Mouse (Mus musculus): ENCODE data around the gene Epb41l1. TPM values are rescaled to one million over a fixed set of nuclear protein-coding genes. Genes with fewer than 3 reads are reported as not detected.

Epb41l1 gene
- polyA plus RNA-seq, 1 experiment: 99.5 TPM

DNA sequence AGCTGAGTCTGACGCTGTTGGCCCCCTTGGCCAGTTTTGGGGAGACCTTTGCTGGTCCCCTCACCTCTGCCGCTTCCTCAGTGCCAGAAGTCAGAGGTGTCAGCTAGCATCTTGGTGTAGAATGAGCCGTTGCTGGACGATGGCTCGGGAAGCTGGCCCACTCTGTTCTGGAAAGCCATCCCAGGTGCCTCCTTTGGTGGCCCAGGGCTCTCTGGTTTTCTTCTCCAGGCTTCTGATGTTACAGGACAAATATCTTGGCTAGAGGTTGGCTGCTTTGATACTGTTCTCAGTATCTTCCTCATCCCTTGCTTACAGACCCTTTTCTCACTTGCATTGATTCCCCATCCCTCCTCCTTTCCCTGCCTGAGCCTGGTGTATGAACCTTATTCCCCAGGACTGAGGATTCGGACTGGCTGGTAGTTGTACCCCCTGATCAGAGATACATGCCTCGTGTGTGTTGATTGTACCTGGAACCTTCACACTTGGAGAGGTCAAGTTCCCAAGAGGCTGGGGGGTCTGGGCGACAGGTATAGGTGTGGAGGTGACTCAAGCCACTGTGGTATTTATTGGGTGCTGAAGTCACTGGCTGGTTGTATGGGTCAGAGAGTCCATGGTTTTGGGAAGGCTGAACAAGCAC is 55.5 kb downstream of the Epb41l1 start:
- TF ChIP-seq CTCF (IDR thresholded peaks at IDR 0.05; ENCODE audit: borderline replicate concordance, extremely low read depth, insufficient read depth, insufficient read length): no peak
- no peak for TF ChIP-seq POLR2A (IDR thresholded peaks at IDR 0.05; ENCODE audit: borderline replicate concordance, extremely low read depth, insufficient read depth, insufficient read length, poor library complexity, severe bottlenecking)
- DNase-seq (ENCODE audit: low read depth): no peak

- DNase-seq (ENCODE audit: low read depth): peak; percentile 34
Measured at GRCm38 (mm10) chr2:156476748-156477151, 56.0 kb downstream of the Epb41l1 start.

GRCm38 (mm10) chr2:156478046-156478690 is 57.5 kb downstream of the Epb41l1 start:
- DNase-seq (ENCODE audit: low read depth): no peak
- TF ChIP-seq CTCF (IDR thresholded peaks at IDR 0.05; ENCODE audit: borderline replicate concordance, extremely low read depth, insufficient read depth, insufficient read length): no peak
- TF ChIP-seq POLR2A (IDR thresholded peaks at IDR 0.05; ENCODE audit: borderline replicate concordance, extremely low read depth, insufficient read depth, insufficient read length, poor library complexity, severe bottlenecking): no peak

More at GRCm38 (mm10) chr2:156476748-156477151, 56.0 kb downstream of the Epb41l1 start:
- no peak for TF ChIP-seq POLR2A (IDR thresholded peaks at IDR 0.05; ENCODE audit: borderline replicate concordance, extremely low read depth, insufficient read depth, insufficient read length, poor library complexity, severe bottlenecking)
- TF ChIP-seq CTCF (IDR thresholded peaks at IDR 0.05; ENCODE audit: borderline replicate concordance, extremely low read depth, insufficient read depth, insufficient read length): no peak

DNA sequence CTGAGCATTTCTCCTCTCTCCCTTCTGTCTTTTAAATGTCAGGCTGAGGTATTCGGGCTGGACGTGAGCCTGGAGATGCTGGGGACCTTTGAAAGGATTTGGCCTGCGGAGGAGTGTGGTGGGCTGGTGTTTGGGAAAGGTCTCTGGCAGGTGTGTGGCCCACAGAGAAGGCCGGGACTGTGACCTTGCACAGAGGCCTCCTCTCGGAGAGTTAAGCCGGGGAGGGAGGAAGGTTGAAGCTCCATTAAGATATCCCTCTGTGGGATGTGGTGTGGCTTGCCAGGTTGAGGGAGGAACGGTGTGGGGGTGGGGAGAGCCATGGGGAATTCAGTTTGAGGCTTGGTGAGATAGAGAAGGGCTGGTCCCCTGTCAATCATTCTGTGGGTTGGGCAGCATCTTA is 59.1 kb downstream of the Epb41l1 start:
- TF ChIP-seq CTCF (IDR thresholded peaks at IDR 0.05; ENCODE audit: borderline replicate concordance, extremely low read depth, insufficient read depth, insufficient read length): no peak
- no peak for TF ChIP-seq POLR2A (IDR thresholded peaks at IDR 0.05; ENCODE audit: borderline replicate concordance, extremely low read depth, insufficient read depth, insufficient read length, poor library complexity, severe bottlenecking)
- DNase-seq (ENCODE audit: low read depth): peak; percentile 19

- TF ChIP-seq POLR2A (IDR thresholded peaks at IDR 0.05; ENCODE audit: borderline replicate concordance, extremely low read depth, insufficient read depth, insufficient read length, poor library complexity, severe bottlenecking) (no peak), CTCF (IDR thresholded peaks at IDR 0.05; ENCODE audit: borderline replicate concordance, extremely low read depth, insufficient read depth, insufficient read length) (no peak)
- no peak for DNase-seq (ENCODE audit: low read depth)
Measured at GRCm38 (mm10) chr2:156480267-156480666, 59.6 kb downstream of the Epb41l1 start.

DNA sequence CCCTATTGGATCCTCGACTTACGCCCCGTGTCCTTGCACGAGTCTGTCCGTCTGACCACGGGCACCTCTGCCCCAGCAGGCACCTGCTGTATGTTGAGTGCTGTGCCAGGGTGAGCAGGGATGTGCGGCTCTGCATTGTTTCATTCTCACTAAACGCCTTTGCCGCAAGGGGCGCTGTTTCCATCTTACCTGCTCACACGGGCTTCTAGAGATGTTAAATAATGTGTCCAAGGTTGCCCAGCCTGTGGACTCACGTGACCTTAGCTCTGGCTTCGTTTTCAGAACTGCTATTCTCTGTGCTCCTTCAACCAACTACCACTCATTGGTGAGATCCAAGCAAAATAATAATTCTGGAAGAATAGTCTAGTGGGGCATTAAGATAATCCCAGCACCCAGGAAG is 61.6 kb downstream of the Epb41l1 start:
- peak; percentile 42 for DNase-seq (ENCODE audit: low read depth)
- TF ChIP-seq CTCF (IDR thresholded peaks at IDR 0.05; ENCODE audit: borderline replicate concordance, extremely low read depth, insufficient read depth, insufficient read length) (peak; percentile 70), POLR2A (IDR thresholded peaks at IDR 0.05; ENCODE audit: borderline replicate concordance, extremely low read depth, insufficient read depth, insufficient read length, poor library complexity, severe bottlenecking) (no peak)

DNA sequence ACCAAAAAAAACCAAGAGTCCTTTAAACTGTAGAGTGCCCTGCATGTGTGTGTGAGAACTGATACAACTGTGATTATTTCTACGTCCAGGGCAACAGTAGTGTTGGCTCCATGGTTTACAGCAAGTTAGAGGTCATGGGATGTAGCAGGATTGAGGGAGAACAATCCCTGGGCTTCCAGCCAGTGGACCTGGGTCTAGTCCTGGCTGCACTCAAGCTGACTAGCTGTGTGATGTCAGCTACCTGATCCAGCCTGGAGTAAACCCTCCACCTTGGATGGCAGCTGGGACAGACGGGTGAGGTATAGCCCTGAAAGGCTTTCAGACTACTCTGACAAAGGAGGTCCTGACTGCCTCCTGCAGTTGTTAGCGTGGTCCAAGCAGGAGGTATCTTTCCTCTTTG is 62.1 kb downstream of the Epb41l1 start:
- DNase-seq (ENCODE audit: low read depth): no peak
- no peak for TF ChIP-seq CTCF (IDR thresholded peaks at IDR 0.05; ENCODE audit: borderline replicate concordance, extremely low read depth, insufficient read depth, insufficient read length)
- no peak for TF ChIP-seq POLR2A (IDR thresholded peaks at IDR 0.05; ENCODE audit: borderline replicate concordance, extremely low read depth, insufficient read depth, insufficient read length, poor library complexity, severe bottlenecking)

- TF ChIP-seq CTCF (IDR thresholded peaks at IDR 0.05; ENCODE audit: borderline replicate concordance, extremely low read depth, insufficient read depth, insufficient read length) (no peak), POLR2A (IDR thresholded peaks at IDR 0.05; ENCODE audit: borderline replicate concordance, extremely low read depth, insufficient read depth, insufficient read length, poor library complexity, severe bottlenecking) (no peak)
- no peak for DNase-seq (ENCODE audit: low read depth)
Measured at GRCm38 (mm10) chr2:156483204-156483603, 62.5 kb downstream of the Epb41l1 start.

DNA sequence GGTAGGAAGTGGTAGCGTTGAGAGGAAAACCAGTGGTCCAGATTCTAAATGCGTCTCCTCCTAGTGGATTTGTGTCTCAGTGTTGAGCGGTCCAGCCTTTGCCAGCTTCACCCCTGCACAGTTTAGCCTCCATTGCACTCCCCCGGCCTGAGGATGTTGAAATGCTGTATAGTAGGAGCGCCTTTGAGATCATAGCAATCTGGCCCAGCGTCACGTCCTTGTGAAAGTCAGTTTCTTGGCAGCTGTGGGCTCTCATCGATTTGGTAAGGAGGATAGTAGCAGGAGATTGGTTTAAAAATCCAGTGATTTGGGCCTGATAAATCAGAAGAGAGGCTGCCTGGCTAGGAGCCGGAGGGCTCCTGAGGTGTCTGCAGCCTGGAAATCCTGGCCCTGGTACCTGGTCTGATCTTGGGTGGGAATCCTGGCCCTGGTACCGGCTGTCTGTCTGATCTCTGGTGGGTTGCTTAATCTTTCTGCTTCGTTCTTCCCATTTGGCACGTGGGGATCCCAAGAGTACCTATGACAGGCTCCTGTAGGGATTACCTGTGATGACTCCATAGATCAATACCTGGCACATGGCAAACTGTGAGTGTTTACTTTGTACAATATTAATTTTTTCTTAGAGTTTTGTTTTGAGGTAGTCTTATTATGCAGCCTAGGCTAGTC is 65.5 kb downstream of the Epb41l1 start:
- TF ChIP-seq POLR2A (IDR thresholded peaks at IDR 0.05; ENCODE audit: borderline replicate concordance, extremely low read depth, insufficient read depth, insufficient read length, poor library complexity, severe bottlenecking) (no peak), CTCF (IDR thresholded peaks at IDR 0.05; ENCODE audit: borderline replicate concordance, extremely low read depth, insufficient read depth, insufficient read length) (no peak)
- DNase-seq (ENCODE audit: low read depth): no peak

DNA sequence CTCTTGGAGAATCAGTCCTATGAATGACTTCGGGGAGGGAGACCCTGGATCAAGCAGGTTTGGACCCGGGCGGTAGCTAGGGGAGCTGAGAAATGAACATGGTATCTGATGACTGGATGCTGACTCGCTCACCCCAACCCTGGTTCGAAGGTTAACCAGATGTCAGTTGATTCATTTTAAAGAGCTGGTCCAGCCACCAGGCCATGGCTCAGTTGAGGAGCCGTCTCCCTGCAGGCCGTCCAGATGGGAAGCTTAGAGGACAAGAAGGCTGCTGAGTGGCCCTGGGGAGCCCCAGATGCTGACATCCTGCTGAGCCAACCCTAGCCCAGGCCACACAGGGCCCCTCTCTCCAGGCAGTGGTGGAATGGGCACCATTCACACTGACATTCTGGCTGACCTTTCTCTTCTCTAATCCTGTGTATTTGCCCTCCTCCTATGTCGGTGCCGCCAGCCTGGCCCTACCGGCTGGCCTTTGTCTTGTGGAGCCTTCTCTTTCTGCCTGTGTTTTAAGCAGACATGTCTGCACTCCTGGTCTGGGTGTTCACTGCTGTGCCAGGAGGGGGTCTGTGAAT is 67.0 kb downstream of the Epb41l1 start:
- no peak for DNase-seq (ENCODE audit: low read depth)
- no peak for TF ChIP-seq CTCF (IDR thresholded peaks at IDR 0.05; ENCODE audit: borderline replicate concordance, extremely low read depth, insufficient read depth, insufficient read length)
- TF ChIP-seq POLR2A (IDR thresholded peaks at IDR 0.05; ENCODE audit: borderline replicate concordance, extremely low read depth, insufficient read depth, insufficient read length, poor library complexity, severe bottlenecking): no peak

DNA sequence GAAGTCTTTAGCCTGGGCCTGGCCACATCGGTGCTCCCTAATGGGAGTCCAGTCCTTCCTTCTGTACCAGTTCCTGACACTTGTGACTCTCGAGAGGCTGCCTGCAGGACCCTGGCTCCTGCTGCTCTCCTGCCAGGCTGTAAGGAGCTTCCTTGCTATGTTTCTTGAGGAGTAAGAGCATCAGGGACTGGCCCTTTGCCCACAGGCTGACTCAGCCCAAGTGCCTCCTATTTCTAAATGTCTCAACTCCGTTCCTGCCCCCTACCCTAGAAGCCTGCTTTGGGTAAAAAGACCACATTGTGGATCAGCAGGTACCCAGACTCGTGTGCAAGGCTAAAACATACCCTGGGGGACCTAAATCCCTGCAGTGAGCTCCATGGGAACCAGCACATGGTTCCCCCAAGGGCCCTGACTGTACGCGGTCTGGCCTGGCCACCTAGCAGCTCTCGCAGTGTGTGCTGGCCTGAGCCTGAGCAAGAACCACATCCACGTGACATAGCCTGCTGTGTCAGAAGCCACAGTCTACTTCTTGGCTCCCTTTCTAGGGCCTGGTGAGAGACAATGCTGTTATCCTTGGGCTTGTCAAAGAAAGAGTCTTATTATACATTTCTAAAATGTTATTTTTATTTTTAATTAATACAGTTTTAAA is 67.6 kb downstream of the Epb41l1 start:
- DNase-seq (ENCODE audit: low read depth): no peak
- TF ChIP-seq POLR2A (IDR thresholded peaks at IDR 0.05; ENCODE audit: borderline replicate concordance, extremely low read depth, insufficient read depth, insufficient read length, poor library complexity, severe bottlenecking) (no peak), CTCF (IDR thresholded peaks at IDR 0.05; ENCODE audit: borderline replicate concordance, extremely low read depth, insufficient read depth, insufficient read length) (no peak)

All from brain, embryonic 14.5 days (tissue).